Mouse (Mus musculus) right cerebral cortex, adult 2 months (tissue): ENCODE results near the gene Clca3a1.

Experiments used
- DNase-seq, 2 experiments: peaks; one replicate each; pipeline ENCODE4 v3.0.0; 2021 to 2022; ENCODE audit warnings: low spot score in 2 of 2

Gene Clca3a1

GRCm38 (mm10) chr3:144679701-144680159 lies 81.0 kb downstream of the Clca3a1 start:
- DNase-seq, result no peak
